Mouse (Mus musculus): ENCODE data around the gene Ccdc30. TPM values are rescaled to one million over a fixed set of nuclear protein-coding genes. Genes with fewer than 3 reads are reported as not detected.

The Ccdc30 gene
- total and polyA plus RNA-seq, 3 experiments, result 0.60 TPM; not detected in 2

DNA sequence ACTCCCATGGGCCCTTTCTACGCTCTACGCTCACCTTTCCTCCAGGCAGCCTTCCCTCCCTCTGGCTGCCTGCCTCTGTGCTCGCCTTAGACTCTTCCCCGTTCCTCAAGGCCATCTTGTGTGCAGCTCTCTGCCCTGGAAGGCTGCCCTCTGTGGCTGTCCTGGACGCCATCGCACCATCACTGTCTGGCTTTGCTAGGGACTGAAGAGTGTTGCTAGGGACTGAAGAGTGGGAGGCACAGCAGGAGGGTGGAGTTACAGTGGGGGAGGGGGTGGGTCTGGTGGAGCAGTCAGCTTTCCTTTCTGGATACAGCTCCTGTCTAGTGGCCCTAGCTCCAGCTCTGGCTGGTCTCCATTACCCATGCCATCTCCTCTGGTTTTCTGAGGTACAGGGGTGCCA is 27.2 kb upstream of the Ccdc30 start:
- no peak for TF ChIP-seq GATA2 (IDR thresholded peaks at IDR 0.05; ENCODE audit: borderline replicate concordance, low read depth, low read length)
- TF ChIP-seq CTCF (IDR thresholded peaks at IDR 0.05; ENCODE audit: low read depth, low read length), result no peak
- TF ChIP-seq TAL1 (conservative IDR thresholded peaks at IDR 0.05; ENCODE audit: low read depth, low read length), result no peak
- no peak for TF ChIP-seq GATA1 (IDR thresholded peaks at IDR 0.05; ENCODE audit: borderline replicate concordance, low read length)
- no peak for TF ChIP-seq POLR2AphosphoS5 (IDR thresholded peaks at IDR 0.05; ENCODE audit: insufficient replicate concordance, low read depth, low read length)
- Histone ChIP-seq H3K4me1 (ENCODE audit: insufficient read depth, low read depth, low read length) (peaks cover 7% of the 10 kb centered on the region; the same call in 1 of the 2 replicates), H3K9me3 (replicated peaks) (no peaks in the 10 kb centered on the region), H3K27me3 (ENCODE audit: insufficient read depth, low read length) (peaks cover 13% of the 10 kb centered on the region), H3K4me3 (ENCODE audit: low read depth, low read length) (no peak overlapping the region), H3K36me3 (replicated peaks) (no peaks in the 10 kb centered on the region)
- ATAC-seq (ENCODE audit: extremely low read depth, insufficient number of reproducible peaks, low FRiP score, poor library complexity, severe bottlenecking) (no peak), DNase-seq (ENCODE audit: low spot score) (no peak)

GRCm38 (mm10) chr4:119441836-119442235 is 26.5 kb upstream of the Ccdc30 start:
- ATAC-seq (ENCODE audit: extremely low read depth, insufficient number of reproducible peaks, low FRiP score, poor library complexity, severe bottlenecking), result no peak
- no peak for DNase-seq (ENCODE audit: low spot score)
- no peaks in the 10 kb centered on the region for H3K36me3 ChIP-seq (replicated peaks)
- peaks cover 17% of the 10 kb centered on the region for H3K27me3 ChIP-seq (ENCODE audit: insufficient read depth, low read length)
- peaks cover 7% of the 10 kb centered on the region; the same call in 1 of the 2 replicates for H3K4me1 ChIP-seq (ENCODE audit: insufficient read depth, low read depth, low read length)
- no peaks in the 10 kb centered on the region for H3K9me3 ChIP-seq (replicated peaks)
- no peak for TF ChIP-seq POLR2AphosphoS5 (IDR thresholded peaks at IDR 0.05; ENCODE audit: insufficient replicate concordance, low read depth, low read length)
- no peak for TF ChIP-seq GATA2 (IDR thresholded peaks at IDR 0.05; ENCODE audit: borderline replicate concordance, low read depth, low read length)
- no peak for TF ChIP-seq CTCF (IDR thresholded peaks at IDR 0.05; ENCODE audit: low read depth, low read length)
- no peak for TF ChIP-seq TAL1 (conservative IDR thresholded peaks at IDR 0.05; ENCODE audit: low read depth, low read length)
- TF ChIP-seq GATA1 (IDR thresholded peaks at IDR 0.05; ENCODE audit: borderline replicate concordance, low read length), result no peak
- H3K4me3 ChIP-seq (ENCODE audit: low read depth, low read length), result no peak overlapping the region

- H3K4me3 ChIP-seq (ENCODE audit: low read depth, low read length), result no peak overlapping the region
- no peak for TF ChIP-seq CTCF (IDR thresholded peaks at IDR 0.05; ENCODE audit: low read depth, low read length)
- TF ChIP-seq POLR2AphosphoS5 (IDR thresholded peaks at IDR 0.05; ENCODE audit: insufficient replicate concordance, low read depth, low read length), result no peak
- no peak for TF ChIP-seq GATA2 (IDR thresholded peaks at IDR 0.05; ENCODE audit: borderline replicate concordance, low read depth, low read length)
- no peak for TF ChIP-seq GATA1 (IDR thresholded peaks at IDR 0.05; ENCODE audit: borderline replicate concordance, low read length)
- no peak for ATAC-seq (ENCODE audit: extremely low read depth, insufficient number of reproducible peaks, low FRiP score, poor library complexity, severe bottlenecking)
- H3K4me1 ChIP-seq (ENCODE audit: insufficient read depth, low read depth, low read length), result peaks cover 4% of the 10 kb centered on the region; the same call in 1 of the 2 replicates
- H3K27me3 ChIP-seq (ENCODE audit: insufficient read depth, low read length), result peaks cover 23% of the 10 kb centered on the region
- no peaks in the 10 kb centered on the region for H3K9me3 ChIP-seq (replicated peaks)
- no peak for DNase-seq (ENCODE audit: low spot score)
- no peaks in the 10 kb centered on the region for H3K36me3 ChIP-seq (replicated peaks)
These were observed 22.6 kb upstream of the Ccdc30 start for GRCm38 (mm10) chr4:119437936-119438335.

GRCm38 (mm10) chr4:119430678-119431077 is 15.4 kb upstream of the Ccdc30 start:
- Histone ChIP-seq H3K9me3 (replicated peaks) (no peaks in the 10 kb centered on the region), H3K4me1 (ENCODE audit: insufficient read depth, low read depth, low read length) (peaks cover 3% of the 10 kb centered on the region), H3K4me3 (ENCODE audit: low read depth, low read length) (no peak overlapping the region), H3K27me3 (ENCODE audit: insufficient read depth, low read length) (peaks cover 17% of the 10 kb centered on the region), H3K36me3 (replicated peaks) (no peaks in the 10 kb centered on the region)
- ATAC-seq (ENCODE audit: extremely low read depth, insufficient number of reproducible peaks, low FRiP score, poor library complexity, severe bottlenecking) (no peak), DNase-seq (ENCODE audit: low spot score) (no peak)
- no peak for TF ChIP-seq TAL1 (conservative IDR thresholded peaks at IDR 0.05; ENCODE audit: low read depth, low read length)
- no peak for TF ChIP-seq GATA2 (IDR thresholded peaks at IDR 0.05; ENCODE audit: borderline replicate concordance, low read depth, low read length)
- TF ChIP-seq POLR2AphosphoS5 (IDR thresholded peaks at IDR 0.05; ENCODE audit: insufficient replicate concordance, low read depth, low read length), result no peak
- TF ChIP-seq CTCF (IDR thresholded peaks at IDR 0.05; ENCODE audit: low read depth, low read length), result peak; percentile 25; the same call in 1 of the 2 replicates

DNA sequence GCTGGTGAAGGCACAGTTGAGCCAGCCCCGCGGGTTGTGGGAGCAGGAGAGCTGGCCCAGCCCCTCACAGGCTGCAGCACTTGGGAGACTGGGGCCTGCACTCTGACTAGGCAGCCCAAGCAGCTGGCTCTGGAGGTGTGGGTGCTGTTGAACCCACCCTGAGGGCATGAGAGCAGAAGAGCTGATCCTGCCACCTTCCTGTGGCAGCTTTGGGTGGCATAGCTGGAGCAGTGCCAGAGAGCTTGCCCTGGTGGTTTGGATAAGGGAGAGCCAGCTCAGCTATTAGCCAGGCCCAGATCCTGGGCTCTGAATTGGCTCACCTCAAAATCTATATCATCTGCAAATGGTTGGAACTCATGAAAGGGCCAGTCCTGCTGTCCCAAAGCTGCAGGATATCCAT is 12.4 kb upstream of the Ccdc30 start:
- TF ChIP-seq CTCF (IDR thresholded peaks at IDR 0.05; ENCODE audit: low read depth, low read length), result no peak
- no peak for TF ChIP-seq GATA2 (IDR thresholded peaks at IDR 0.05; ENCODE audit: borderline replicate concordance, low read depth, low read length)
- no peak for TF ChIP-seq GATA1 (IDR thresholded peaks at IDR 0.05; ENCODE audit: borderline replicate concordance, low read length)
- ATAC-seq (ENCODE audit: extremely low read depth, insufficient number of reproducible peaks, low FRiP score, poor library complexity, severe bottlenecking), result no peak
- Histone ChIP-seq H3K27me3 (ENCODE audit: insufficient read depth, low read length) (peaks cover 11% of the 10 kb centered on the region; the same call in 1 of the 2 replicates), H3K4me1 (ENCODE audit: insufficient read depth, low read depth, low read length) (peaks cover 32% of the 10 kb centered on the region), H3K4me3 (ENCODE audit: low read depth, low read length) (no peak overlapping the region), H3K9me3 (replicated peaks) (no peaks in the 10 kb centered on the region), H3K36me3 (replicated peaks) (peaks cover 2% of the 10 kb centered on the region)
- no peak for DNase-seq (ENCODE audit: low spot score)

DNA sequence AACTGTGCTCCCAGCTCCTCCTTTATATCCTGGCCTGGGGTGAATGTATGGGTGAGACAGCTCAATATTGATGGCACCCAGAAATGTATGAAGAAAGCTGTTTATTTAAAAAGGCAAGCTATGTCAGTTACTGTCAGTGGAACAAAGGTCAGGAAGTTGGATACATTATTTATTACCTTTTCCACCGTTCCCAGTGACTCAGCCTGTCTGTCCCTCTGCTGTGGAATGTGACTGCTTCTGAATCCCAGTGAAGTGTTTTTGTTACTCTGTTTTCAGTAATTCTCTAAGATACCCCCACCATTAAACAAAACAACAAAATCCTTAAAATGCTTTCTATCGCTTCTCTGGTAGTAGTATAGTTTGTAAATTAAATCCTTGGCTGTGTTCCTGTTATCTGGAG is 10.3 kb upstream of the Ccdc30 start:
- ATAC-seq (ENCODE audit: extremely low read depth, insufficient number of reproducible peaks, low FRiP score, poor library complexity, severe bottlenecking) (no peak), DNase-seq (ENCODE audit: low spot score) (no peak)
- H3K36me3 ChIP-seq (replicated peaks), result peaks cover 6% of the 10 kb centered on the region
- no peak overlapping the region for H3K4me3 ChIP-seq (ENCODE audit: low read depth, low read length)
- peaks cover 40% of the 10 kb centered on the region for H3K4me1 ChIP-seq (ENCODE audit: insufficient read depth, low read depth, low read length)
- H3K27me3 ChIP-seq (ENCODE audit: insufficient read depth, low read length), result peaks cover 4% of the 10 kb centered on the region; the same call in 1 of the 2 replicates
- H3K9me3 ChIP-seq (replicated peaks), result no peaks in the 10 kb centered on the region
- no peak for TF ChIP-seq CTCF (IDR thresholded peaks at IDR 0.05; ENCODE audit: low read depth, low read length)
- no peak for TF ChIP-seq POLR2AphosphoS5 (IDR thresholded peaks at IDR 0.05; ENCODE audit: insufficient replicate concordance, low read depth, low read length)
- no peak for TF ChIP-seq GATA1 (IDR thresholded peaks at IDR 0.05; ENCODE audit: borderline replicate concordance, low read length)
- TF ChIP-seq GATA2 (IDR thresholded peaks at IDR 0.05; ENCODE audit: borderline replicate concordance, low read depth, low read length), result no peak
- no peak for TF ChIP-seq TAL1 (conservative IDR thresholded peaks at IDR 0.05; ENCODE audit: low read depth, low read length)
